Mouse (Mus musculus): ENCODE results near the gene Acsl5.

GRCm38 (mm10) chr19:55343274-55343673 is 91.5 kb downstream of the Acsl5 start:
- TF ChIP-seq CTCF (conservative IDR thresholded peaks at IDR 0.05; ENCODE audit: low read length) (no peak), NANOG (IDR thresholded peaks at IDR 0.05; ENCODE audit: borderline replicate concordance, low read length) (no peak), POU5F1 (IDR thresholded peaks at IDR 0.05; ENCODE audit: borderline replicate concordance, low read length) (no peak)

Measured in E14TG2a.4 (cell line).